Mouse (Mus musculus) midbrain, embryonic 14.5 days (tissue): Measurements from ENCODE around the gene Rora. TPM values are rescaled to one million over a fixed set of nuclear protein-coding genes. Genes with fewer than 3 reads are reported as not detected.

Experiments used
- ATAC-seq: fragments of 200-750 bp; cut with Nextera tagmentation; 2 replicates; pipeline ENCODE4 v1.8.0; 2017; ENCODE audit warnings: moderate number of reproducible peaks, moderate library complexity; ENCODE audit not compliant: low FRiP score, low TSS enrichment
- DNase-seq: peaks from one replicate; pipeline ENCODE4 v3.0.0-alpha.2; 2015
- H3K27ac ChIP-seq: fragments of 300-500 bp; sonication (generic); replicated peaks from 2 replicates; pipeline ENCODE4 v1.5.1; 2014; ENCODE audit warnings: mild to moderate bottlenecking, low read depth, low read length, moderate library complexity
- H3K27me3 ChIP-seq: fragments of 300-500 bp; sonication (generic); 2 replicates; pipeline ENCODE4 v1.6.1; 2014; ENCODE audit warnings: low read length, control low read depth, mixed read lengths; ENCODE audit not compliant: control insufficient read depth, insufficient read depth
- H3K36me3 ChIP-seq: fragments of 300-500 bp; sonication (generic); 2 replicates; pipeline ENCODE4 v1.6.1; 2014; ENCODE audit warnings: low read length, control low read depth; ENCODE audit not compliant: control insufficient read depth, insufficient read depth
- H3K4me1 ChIP-seq: fragments of 300-500 bp; sonication (generic); 2 replicates; pipeline ENCODE4 v1.6.1; 2014; ENCODE audit warnings: mild to moderate bottlenecking, antibody characterized with exemption, low read length, control low read depth; ENCODE audit not compliant: control insufficient read depth, insufficient read depth
- H3K4me2 ChIP-seq: fragments of 300-500 bp; sonication (generic); 2 replicates; pipeline ENCODE4 v1.6.1; 2014; ENCODE audit warnings: mild to moderate bottlenecking, low read length, moderate library complexity
- H3K4me3 ChIP-seq: fragments of 300-500 bp; sonication (generic); replicated peaks from 2 replicates; pipeline ENCODE4 v1.5.1; 2014; ENCODE audit warnings: low read depth, low read length
- H3K9ac ChIP-seq: fragments of 300-500 bp; sonication (generic); replicated peaks from 2 replicates; pipeline ENCODE4 v1.6.1; 2014; ENCODE audit warnings: mild to moderate bottlenecking, low read length, moderate library complexity
- H3K9me3 ChIP-seq: fragments of 300-500 bp; sonication (generic); 2 replicates; pipeline ENCODE4 v1.6.1; 2016; ENCODE audit warnings: low read length, control low read depth, mixed read lengths; ENCODE audit not compliant: control insufficient read depth
- WGBS: fragments of 180-500 bp; shearing (Covaris S2); extraction: QIAGEN DNeasy Blood & Tissue Kit; methylation state at CpG from one replicate; pipeline ENCODE4 v1.1.7; 2014; 5-methylcytosine and 5-hydroxymethylcytosine counted together
- polyA plus RNA-seq: library from polyadenylated mRNA; unstranded; fragments of >200 nt; fragmentation: Nextera tagmentation; extraction: Ambion mirVana; gene quantifications from 2 replicates; pipeline ENCODE4 v1.2.1, GENCODE M21; 2014

Rora gene
- polyA plus RNA-seq, 1 experiment from 2014 or later = 39.1 TPM

DNA sequence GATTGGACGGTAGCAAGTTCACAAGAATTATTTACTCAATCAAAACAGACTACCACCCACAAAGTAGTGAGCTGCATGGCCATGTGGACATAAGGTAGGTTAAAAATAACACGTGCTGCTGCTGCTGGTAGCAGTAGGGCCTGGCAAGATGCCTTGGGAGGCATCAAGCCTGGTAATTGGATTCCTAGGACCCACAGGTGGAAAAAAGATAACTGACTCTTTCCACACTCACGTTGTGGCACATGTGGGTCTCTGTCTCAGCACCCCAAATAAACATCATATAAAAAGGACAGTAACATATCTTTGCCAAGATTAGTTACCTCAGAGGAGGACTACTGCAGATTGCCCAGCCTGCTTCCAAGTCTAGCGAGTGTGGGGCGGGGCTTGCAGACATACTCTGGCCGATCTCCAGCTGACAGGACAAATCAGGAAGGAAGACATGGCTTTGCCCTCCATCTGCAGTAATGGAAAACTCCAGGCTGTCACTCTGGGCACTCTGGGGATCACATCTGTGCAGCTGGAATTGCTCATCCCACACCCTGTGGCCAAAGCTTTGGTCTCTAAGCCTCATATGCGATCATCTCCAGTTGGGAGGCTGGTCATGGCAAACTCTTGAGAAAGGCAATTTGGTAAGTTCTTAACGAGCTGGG lies 71.2 kb downstream of the Rora start:
- ATAC-seq (no peak), DNase-seq (no peak)
- H3K4me1 ChIP-seq = no peaks in the 10 kb centered on the region
- H3K4me3 ChIP-seq = no peak overlapping the region
- H3K9me3 ChIP-seq = no peaks in the 10 kb centered on the region
- no peak overlapping the region for H3K27ac ChIP-seq
- no peak overlapping the region for H3K9ac ChIP-seq
- WGBS = 90% methylated on average over 8 of the region's 8 CpGs
- H3K27me3 ChIP-seq = no peaks in the 10 kb centered on the region
- H3K36me3 ChIP-seq = no peaks in the 10 kb centered on the region
- H3K4me2 ChIP-seq = no peak overlapping the region

- H3K27ac ChIP-seq = no peak overlapping the region
- no peak for DNase-seq
- WGBS = 84% methylated on average over 11 of the region's 11 CpGs
- H3K36me3 ChIP-seq = no peaks in the 10 kb centered on the region
- H3K4me3 ChIP-seq = no peak overlapping the region
- H3K27me3 ChIP-seq = no peaks in the 10 kb centered on the region
- no peak overlapping the region for H3K4me2 ChIP-seq
- H3K9me3 ChIP-seq = 0 out of 2 replicates have a peak, but pooled peaks cover 3% of the 10 kb centered on the region
- H3K9ac ChIP-seq = no peak overlapping the region
- no peaks in the 10 kb centered on the region for H3K4me1 ChIP-seq
- ATAC-seq = no peak
Measured at GRCm38 (mm10) chr9:68727166-68727855, 73.7 kb downstream of the Rora start.

GRCm38 (mm10) chr9:68731438-68731837 lies 77.9 kb downstream of the Rora start:
- 0 out of 2 replicates have a peak, but pooled peaks cover 5% of the 10 kb centered on the region for H3K9me3 ChIP-seq
- no peak overlapping the region for H3K4me3 ChIP-seq
- no peak overlapping the region for H3K27ac ChIP-seq
- no peak overlapping the region for H3K9ac ChIP-seq
- 78% methylated on average over 1 of the region's 1 CpGs for WGBS
- ATAC-seq = no peak
- DNase-seq = no peak
- no peak overlapping the region for H3K4me2 ChIP-seq
- H3K4me1 ChIP-seq = no peaks in the 10 kb centered on the region
- no peaks in the 10 kb centered on the region for H3K36me3 ChIP-seq
- H3K27me3 ChIP-seq = no peaks in the 10 kb centered on the region

DNA sequence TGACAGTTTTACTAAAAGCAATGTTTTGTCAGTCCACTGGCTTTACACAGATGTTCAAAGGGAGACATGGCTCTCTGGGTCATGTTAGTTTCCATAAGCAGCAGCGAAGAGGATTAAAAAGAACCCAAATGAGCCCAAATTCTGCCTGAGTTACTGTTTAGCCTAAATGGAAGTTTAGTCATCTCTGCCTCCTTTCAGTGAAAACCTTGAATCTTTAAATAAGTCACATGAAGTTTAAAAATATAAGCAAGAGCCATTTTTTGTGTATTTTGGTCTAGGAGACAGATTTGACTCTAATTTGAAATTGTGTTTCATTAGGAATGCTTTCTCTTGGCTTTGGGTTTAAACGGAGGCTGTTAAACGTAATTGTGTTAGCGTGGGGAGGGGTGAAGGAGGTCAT lies 79.3 kb downstream of the Rora start:
- no peak for ATAC-seq

DNA sequence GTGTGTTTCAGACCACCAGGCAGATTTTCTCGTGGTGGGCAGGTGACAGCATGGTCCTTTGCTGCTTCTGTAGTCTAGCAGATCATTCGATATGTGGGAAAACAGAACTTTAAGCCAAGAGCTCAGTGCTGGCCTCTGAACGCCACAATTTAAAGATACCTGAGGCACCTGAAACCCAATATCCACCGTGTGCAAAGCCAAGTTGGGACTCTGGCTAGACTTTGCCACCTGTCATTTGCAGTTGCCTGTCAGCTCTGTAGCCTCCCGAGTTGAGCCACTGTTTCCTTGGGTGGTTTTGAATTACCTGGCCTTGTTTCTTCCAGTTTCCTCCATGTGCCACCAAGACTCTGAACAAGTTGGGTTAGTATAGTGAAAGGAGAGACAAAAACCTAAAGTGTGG lies 82.3 kb downstream of the Rora start:
- Histone ChIP-seq H3K9ac (no peak overlapping the region), H3K27ac (no peak overlapping the region), H3K4me3 (no peak overlapping the region), H3K9me3 (0 out of 2 replicates have a peak, but pooled peaks cover 5% of the 10 kb centered on the region), H3K4me1 (peaks cover 8% of the 10 kb centered on the region), H3K36me3 (no peaks in the 10 kb centered on the region), H3K27me3 (no peaks in the 10 kb centered on the region), H3K4me2 (no peak overlapping the region)
- DNase-seq (no peak), ATAC-seq (no peak)
- WGBS = 90% methylated on average over 5 of the region's 5 CpGs

More for the DNA sequence above, 79.3 kb downstream of the Rora start:
- 0 out of 2 replicates have a peak, but pooled peaks cover 5% of the 10 kb centered on the region for H3K9me3 ChIP-seq
- no peaks in the 10 kb centered on the region for H3K27me3 ChIP-seq
- no peak overlapping the region for H3K4me3 ChIP-seq
- peaks cover 8% of the 10 kb centered on the region for H3K4me1 ChIP-seq
- no peak overlapping the region for H3K27ac ChIP-seq
- DNase-seq = no peak
- no peak overlapping the region for H3K4me2 ChIP-seq
- H3K9ac ChIP-seq = no peak overlapping the region
- 79% methylated on average over 4 of the region's 4 CpGs for WGBS
- H3K36me3 ChIP-seq = no peaks in the 10 kb centered on the region

GRCm38 (mm10) chr9:68737197-68737736 lies 83.7 kb downstream of the Rora start:
- peak; percentile 19 for DNase-seq
- Histone ChIP-seq H3K27ac (0 out of 2 replicates have a peak overlapping the region, but pooled peaks have one; percentile 26), H3K4me1 (peaks cover 8% of the 10 kb centered on the region), H3K4me2 (no peak overlapping the region), H3K36me3 (no peaks in the 10 kb centered on the region), H3K27me3 (no peaks in the 10 kb centered on the region), H3K9me3 (0 out of 2 replicates have a peak, but pooled peaks cover 2% of the 10 kb centered on the region), H3K4me3 (no peak overlapping the region), H3K9ac (no peak overlapping the region)
- ATAC-seq = no peak
- 74% methylated on average over 9 of the region's 9 CpGs for WGBS

- Histone ChIP-seq H3K27ac (no peak overlapping the region), H3K9ac (no peak overlapping the region), H3K4me1 (no peaks in the 10 kb centered on the region), H3K9me3 (no peaks in the 10 kb centered on the region), H3K4me3 (no peak overlapping the region), H3K27me3 (no peaks in the 10 kb centered on the region), H3K4me2 (no peak overlapping the region), H3K36me3 (no peaks in the 10 kb centered on the region)
- 86% methylated on average over 11 of the region's 11 CpGs for WGBS
- DNase-seq (no peak), ATAC-seq (no peak)
Measured at GRCm38 (mm10) chr9:68745931-68746646, 92.5 kb downstream of the Rora start.

DNA sequence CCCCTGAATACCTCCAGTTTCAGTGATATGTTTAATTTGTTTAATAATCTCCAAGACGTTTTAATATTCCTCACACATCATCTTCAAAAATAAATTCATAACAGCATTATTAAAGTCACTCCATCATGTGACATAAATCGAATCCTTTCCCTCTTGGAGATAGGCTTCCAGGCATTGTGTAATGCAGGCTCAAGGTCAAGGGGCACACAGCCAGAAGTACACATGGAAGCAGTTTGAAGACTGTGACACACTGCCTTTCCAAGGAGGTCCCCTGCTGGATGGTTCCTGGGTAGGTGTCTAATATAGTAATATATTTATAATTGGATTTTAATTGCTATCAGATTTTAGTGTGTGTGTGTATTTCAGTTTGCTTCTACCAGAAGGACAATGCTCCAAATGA lies 103.4 kb downstream of the Rora start:
- no peaks in the 10 kb centered on the region for H3K36me3 ChIP-seq
- H3K9me3 ChIP-seq = no peaks in the 10 kb centered on the region
- H3K4me3 ChIP-seq = no peak overlapping the region
- no peak for DNase-seq
- H3K4me1 ChIP-seq = peaks cover 22% of the 10 kb centered on the region
- H3K27ac ChIP-seq = no peak overlapping the region
- ATAC-seq = no peak
- H3K4me2 ChIP-seq = no peak overlapping the region
- H3K27me3 ChIP-seq = no peaks in the 10 kb centered on the region
- no peak overlapping the region for H3K9ac ChIP-seq
- 54% methylated on average over 2 of the region's 2 CpGs for WGBS
